Mouse (Mus musculus) embryonic fibroblast, embryonic 13.5 days (primary cell): ENCODE data around the gene Syce2.

Source experiments
- CTCF ChIP-seq: IDR thresholded peaks from 2 replicates; pipeline ENCODE4 v1.5.1; 2011; ENCODE audit warnings: mild to moderate bottlenecking, control low read depth, low read length, moderate library complexity, borderline replicate concordance; ENCODE audit not compliant: insufficient read depth
- POLR2A ChIP-seq: IDR thresholded peaks from 2 replicates; pipeline ENCODE4 v1.6.1; 2011; ENCODE audit warnings: low read depth, mild to moderate bottlenecking, control low read depth, low read length, moderate library complexity

DNA sequence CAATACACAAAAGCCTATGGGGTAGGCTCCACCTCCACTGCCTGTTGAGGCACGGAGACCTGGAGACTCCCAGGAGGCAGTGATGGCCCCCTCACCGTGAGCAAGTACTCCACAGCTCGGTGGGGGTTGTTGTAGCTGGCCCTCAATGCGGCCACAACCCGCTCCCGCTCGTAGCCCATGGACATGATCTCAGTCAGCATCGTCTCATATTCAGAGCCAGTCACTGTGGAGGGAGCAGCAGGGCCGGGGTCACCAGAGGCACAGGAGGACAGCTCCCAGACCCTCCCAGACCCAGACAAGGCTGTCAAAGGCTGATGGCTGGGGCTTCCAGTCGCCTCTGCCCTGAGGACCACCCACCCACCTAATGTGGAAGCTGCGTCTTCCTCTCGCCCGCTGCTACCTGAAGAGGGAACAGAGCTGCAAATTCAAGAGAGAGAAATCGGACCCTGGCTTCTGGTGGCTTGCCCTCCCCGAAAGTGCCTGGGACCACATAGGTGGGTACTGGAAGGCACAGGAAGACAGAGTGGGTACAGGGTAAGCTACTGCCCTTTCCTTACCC, 33.9 kb upstream of the Syce2 start:
- TF ChIP-seq CTCF: no peak
- TF ChIP-seq POLR2A: 0 out of 2 replicates have a peak, but pooled peaks have one; percentile 11
